In genomic region chr14:104966046-104966445, GRCm38 (mm10) we compare ENCODE assay signal across 16 mouse cellular contexts.
DNase-seq lines count a peak whose midpoint lies in the region; TF ChIP-seq lines count a peak whose summit lies in the region.
"Had no signal": no experiment of that assay in that cellular context is flagged by ENCODE, and none has a peak within 500 bp of the region (broad histone marks: within the 10 kb centered on the region; RNA-seq: fewer than 3 reads in every experiment).

No protein-coding gene starts in this region.

- H3K4me1 ChIP-seq in ES-E14 (ENCODE audit: control insufficient read depth in 2 of 2, insufficient read depth in 2 of 2, low read length in 2 of 2, poor library complexity in 1 of 2): no peaks in the 10 kb centered on the region
- H3K4me1 ChIP-seq: lung, embryonic 15.5 days; midbrain, embryonic 10.5 days; stomach, embryonic 15.5 days had no signal

- no peak overlapping the region for H3K9ac ChIP-seq in ES-E14 (ENCODE audit: insufficient read depth, low read depth, low read length, poor library complexity, severe bottlenecking)
- H3K9ac ChIP-seq: lung, embryonic 15.5 days; stomach, embryonic 15.5 days had no signal

- peak; percentile 22 for DNase-seq in kidney, postnatal 10 days
- DNase-seq in kidney, adult 18-20 months: no peak
- peak; percentile 25 for DNase-seq in ES-E14 (ENCODE audit: low read depth, low spot score)
- DNase-seq in c-Kit-positive CD71-negative TER-119-negative erythroid progenitor cells, embryonic 14.5 days (ENCODE audit: low read depth): peak; percentile 4
- DNase-seq in hindlimb bud, embryonic 11.5 days (ENCODE audit: extremely low spot score, low read depth, low spot score): peak; percentile 26
- no peak for DNase-seq in cerebellum, postnatal 25 days
- no peak for DNase-seq in frontal cortex, postnatal 10 days (ENCODE audit: low spot score in 2 of 2)
- DNase-seq in frontal cortex, adult 2 months (ENCODE audit: extremely low spot score in 1 of 2, low spot score in 1 of 2): no peak
- DNase-seq: cerebellum, adult 11-12 months; heart, adult 2 months; liver; thymus, postnatal 14 days had no signal

- H3K9me3 ChIP-seq in ES-E14 (ENCODE audit: control insufficient read depth, insufficient read depth, low read depth, low read length): peaks cover 2% of the 10 kb centered on the region; the same call in 1 of the 2 replicates
- H3K9me3 ChIP-seq: lung, embryonic 15.5 days; midbrain, embryonic 10.5 days; stomach, embryonic 15.5 days had no signal

- H3K27ac ChIP-seq in ES-E14 (ENCODE audit: insufficient read depth, low read depth, low read length, poor library complexity, severe bottlenecking): no peak overlapping the region
- H3K27ac ChIP-seq: heart, adult 2 months; lung, embryonic 15.5 days; midbrain, embryonic 10.5 days; stomach, embryonic 15.5 days had no signal

- in situ Hi-C loops in ES-E14 (cut with MboI; ENCODE audit: low sequenced_read_pairs in 2 of 2, unreplicated experiment in 2 of 2): no loop called here

- no peak overlapping the region for H3K4me3 ChIP-seq in ES-E14 (ENCODE audit: insufficient read depth in 1 of 2, low read depth in 1 of 2, low read length in 2 of 2, poor library complexity in 1 of 2, severe bottlenecking in 1 of 2)
- H3K4me3 ChIP-seq: heart, adult 2 months; lung, embryonic 15.5 days; midbrain, embryonic 10.5 days; myocyte; stomach, embryonic 15.5 days had no signal

- no peaks in the 10 kb centered on the region for H3K36me3 ChIP-seq in ES-E14 (ENCODE audit: control insufficient read depth, insufficient read depth, low read length, poor library complexity, severe bottlenecking)
- H3K36me3 ChIP-seq: lung, embryonic 15.5 days; midbrain, embryonic 10.5 days; stomach, embryonic 15.5 days had no signal

TF ChIP-seq in ES-E14, 5 proteins besides CTCF, POLR2A, EP300 and RAD21:
- TF ChIP-seq CHD2 (IDR thresholded peaks at IDR 0.05; ENCODE audit: low read depth, low read length): no peak
- no peak for TF ChIP-seq HCFC1 (IDR thresholded peaks at IDR 0.05; ENCODE audit: borderline replicate concordance, insufficient read depth, low read length)
- TF ChIP-seq ZNF384 (IDR thresholded peaks at IDR 0.05; ENCODE audit: low read depth, low read length): no peak
TF ChIP-seq in ES-E14: peak in this region for 0.

Comparison
In these comparisons a context has a peak if more than half of its experiments do, and no peak if none do; other contexts are left out.
1. DNase-seq: peak in kidney, postnatal 10 days (single experiment), ES-E14 (single experiment), c-Kit-positive CD71-negative TER-119-negative erythroid progenitor cells, embryonic 14.5 days (single experiment) and hindlimb bud, embryonic 11.5 days (single experiment); none in kidney, adult 18-20 months (single experiment), cerebellum, postnatal 25 days (0 of 2), frontal cortex, postnatal 10 days (0 of 2) and frontal cortex, adult 2 months (0 of 2).